Mouse (Mus musculus) A20 (cell line): ENCODE data around the gene Gm3095.
"Not testable (repeated sequence)": the region's sequence is repeated elsewhere in the genome, so short reads cannot be mapped to it uniquely, and the experiment has no call there.

Source experiments
- DNase-seq: peaks from one replicate; pipeline ENCODE4 v3.0.0-alpha.2; 2011; ENCODE audit warnings: low read depth, low spot score

The Gm3095 gene

DNA sequence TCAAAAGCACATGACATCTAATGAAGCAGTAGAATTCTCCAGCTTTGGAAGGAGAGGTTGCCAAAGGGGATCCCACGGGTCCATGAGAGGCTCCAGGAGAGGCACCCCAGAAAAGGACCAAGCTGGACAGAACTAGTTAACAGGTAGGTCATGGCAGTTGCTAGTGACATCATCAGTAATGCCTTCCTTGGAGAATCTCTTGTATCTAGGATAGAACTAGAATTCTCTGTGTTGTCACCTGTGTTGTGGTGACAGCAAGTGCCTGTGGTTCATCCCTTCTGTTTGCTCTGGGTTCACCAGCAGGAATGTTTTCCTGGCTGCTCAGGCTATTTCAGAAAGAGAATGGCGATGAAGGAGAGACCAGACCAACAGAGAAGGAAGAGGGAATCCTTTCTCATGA lies at the start of gene Gm3095:
Gene Gm3095, plus strand, starts transcription at position 301 of the 400 bp plus-strand sequence.
- DNase-seq: not testable (repeated sequence)

- not testable (repeated sequence) for DNase-seq
Measured at GRCm38 (mm10) chr14:3931456-3931855, 31.9 kb upstream of the Gm3095 start, which contains the start of gene Gm3029. Gene Gm3029 (plus strand): TSS chr14:3931756.

DNA sequence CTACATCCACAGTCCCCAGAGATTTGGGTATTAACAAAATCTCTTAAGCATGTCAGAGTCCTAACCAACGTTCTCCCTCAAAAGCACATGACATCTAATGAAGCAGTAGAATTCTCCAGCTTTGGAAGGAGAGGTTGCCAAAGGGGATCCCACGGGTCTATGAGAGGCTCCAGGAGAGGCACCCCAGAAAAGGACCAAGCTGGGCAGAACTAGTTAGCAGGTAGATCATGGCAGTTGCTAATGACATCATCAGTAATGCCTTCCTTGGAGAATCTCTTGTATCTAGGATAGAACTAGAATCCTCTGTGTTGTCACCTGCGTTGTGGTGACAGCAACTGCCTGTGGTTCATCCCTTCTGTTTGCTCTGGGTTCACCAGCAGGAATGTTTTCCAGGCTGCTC lies 34.7 kb downstream of the Gm3095 start, which contains the start of gene Gm3099:
Gene Gm3099, plus strand, starts transcription at position 301 of the 400 bp plus-strand sequence.
- DNase-seq: not testable (repeated sequence)
